Mouse (Mus musculus) bone marrow macrophage, adult 2 months (primary cell): Measurements from ENCODE around the gene Per1.

Experiments
- CTCF ChIP-seq: IDR thresholded peaks from 2 replicates; pipeline ENCODE4 v1.5.1; 2012; ENCODE audit warnings: low read depth, mild to moderate bottlenecking, low read length, moderate library complexity
- POLR2A ChIP-seq: IDR thresholded peaks from 2 replicates; pipeline ENCODE4 v1.6.1; 2012; ENCODE audit warnings: mild to moderate bottlenecking, low read depth, low read length, borderline replicate concordance

GRCm38 (mm10) chr11:69063413-69064201 lies 31.4 kb upstream of the Per1 start:
- TF ChIP-seq CTCF (no peak), POLR2A (no peak)
